ENCODE assay signal across 9 mouse cellular contexts in the genomic region with DNA sequence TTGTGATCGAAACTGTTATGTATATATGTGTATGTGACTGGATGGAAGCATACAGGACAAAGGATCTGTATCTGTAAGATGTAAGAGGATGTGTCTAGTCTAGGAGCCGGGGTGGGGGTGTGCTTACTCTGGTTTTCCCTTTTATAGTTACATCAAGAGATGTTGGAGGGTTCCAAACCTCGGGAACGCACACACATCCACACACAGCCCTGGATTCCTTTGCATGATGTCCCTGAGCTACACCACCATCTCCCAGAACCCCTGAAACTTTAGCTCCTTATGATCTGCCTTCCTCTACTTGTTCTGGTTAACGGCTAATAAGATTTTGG. TPM values are rescaled to one million over a fixed set of nuclear protein-coding genes. Genes with fewer than 3 reads are reported as not detected.
DNase-seq lines count a peak whose midpoint lies in the region; ATAC-seq and TF ChIP-seq lines count a peak whose summit lies in the region.
"Had no signal": no experiment of that assay in that cellular context is flagged by ENCODE, and none has a peak within 500 bp of the region (broad histone marks: within the 10 kb centered on the region; RNA-seq: fewer than 3 reads in every experiment).

No protein-coding gene starts in this region.

- no peak overlapping the region for H3K9ac ChIP-seq in heart, embryonic 14.5 days (ENCODE audit: low read length)
- 0 out of 2 replicates have a peak overlapping the region, but pooled peaks have one; percentile 16 for H3K9ac ChIP-seq in heart, postnatal 0 days (replicated peaks; ENCODE audit: low read depth, low read length)
- no peak overlapping the region; the same call in 1 of the 2 replicates for H3K9ac ChIP-seq in liver, embryonic 14.5 days (replicated peaks)

- no peaks in the 10 kb centered on the region for H3K9me3 ChIP-seq in heart, embryonic 14.5 days (ENCODE audit: control insufficient read depth, low read length)
- no peaks in the 10 kb centered on the region for H3K9me3 ChIP-seq in E14TG2a.4 (ENCODE audit: low read length)
- no peaks in the 10 kb centered on the region for H3K9me3 ChIP-seq in heart, postnatal 0 days (replicated peaks; ENCODE audit: control insufficient read depth, low read length)
- H3K9me3 ChIP-seq in liver, embryonic 14.5 days (ENCODE audit: control insufficient read depth, low read length), result no peaks in the 10 kb centered on the region

- H3K36me3 ChIP-seq in heart, embryonic 14.5 days (ENCODE audit: control insufficient read depth, insufficient read depth, low read length), result peaks cover 30% of the 10 kb centered on the region
- H3K36me3 ChIP-seq in E14TG2a.4 (ENCODE audit: insufficient read depth, low read length), result peaks cover 47% of the 10 kb centered on the region
- peaks cover 39% of the 10 kb centered on the region; the same call in 1 of the 2 replicates for H3K36me3 ChIP-seq in heart, postnatal 0 days (replicated peaks; ENCODE audit: control insufficient read depth, insufficient read depth, low read length)
- H3K36me3 ChIP-seq in liver, embryonic 14.5 days (replicated peaks; ENCODE audit: control insufficient read depth, insufficient read depth, low read depth), result peaks cover 22% of the 10 kb centered on the region

- peak overlapping the region in 1 of 2 experiments; percentile 84; a peak in 3 of 4 replicates for H3K27ac ChIP-seq in heart, embryonic 14.5 days (replicated peaks in 1 of 2; ENCODE audit: control insufficient read depth in 1 of 2, insufficient read depth in 1 of 2, low read depth in 2 of 2, low read length in 2 of 2)
- H3K27ac ChIP-seq in heart, postnatal 0 days (ENCODE audit: low read depth), result peak overlapping the region; percentile 91
- no peak overlapping the region for H3K27ac ChIP-seq in liver, embryonic 14.5 days
- H3K27ac ChIP-seq in cerebellum, adult 2 months (ENCODE audit: insufficient read depth, low read length), result no peak overlapping the region

- no peaks in the 10 kb centered on the region for H3K27me3 ChIP-seq in heart, embryonic 14.5 days (ENCODE audit: control insufficient read depth, insufficient read depth, low read length)
- peaks cover 6% of the 10 kb centered on the region for H3K27me3 ChIP-seq in E14TG2a.4 (ENCODE audit: insufficient read depth, low read length)
- no peaks in the 10 kb centered on the region for H3K27me3 ChIP-seq in heart, postnatal 0 days (ENCODE audit: control insufficient read depth, insufficient read depth, low read length)
- H3K27me3 ChIP-seq in liver, embryonic 14.5 days (ENCODE audit: control insufficient read depth, insufficient read depth, low read length), result no peaks in the 10 kb centered on the region
- no peaks in the 10 kb centered on the region for H3K27me3 ChIP-seq in cerebellum, adult 2 months (ENCODE audit: control insufficient read depth, insufficient read depth, low read length)

- no peak for TF ChIP-seq CTCF in E14TG2a.4 (conservative IDR thresholded peaks at IDR 0.05; ENCODE audit: low read length)
- TF ChIP-seq CTCF in heart, postnatal 0 days (IDR thresholded peaks at IDR 0.05; ENCODE audit: low read depth), result no peak
- TF ChIP-seq CTCF in liver, embryonic 14.5 days (IDR thresholded peaks at IDR 0.05; ENCODE audit: low read depth), result no peak
- no peak for TF ChIP-seq CTCF in cerebellum, adult 2 months (IDR thresholded peaks at IDR 0.05; ENCODE audit: borderline replicate concordance, insufficient read depth, low read depth, low read length)

- no peak for ATAC-seq in heart, embryonic 14.5 days (ENCODE audit: insufficient number of reproducible peaks, insufficient read depth, low FRiP score, low read depth)
- ATAC-seq in heart, postnatal 0 days (ENCODE audit: insufficient read depth, low read depth), result no peak
- no peak for ATAC-seq in liver, embryonic 14.5 days (ENCODE audit: insufficient read depth)

- intact Hi-C loops in heart, postnatal 14 days (cut with DNase I), result loop anchor here (2.0 to 10.0 kb wide), 2 partner anchors 15 to 1545 kb away; no protein-coding TSS in a partner anchor

- no peak for TF ChIP-seq POLR2A in cerebellum, adult 2 months (IDR thresholded peaks at IDR 0.05; ENCODE audit: borderline replicate concordance, insufficient read depth, low read length)

- DNase-seq in heart, postnatal 14 days, result no peak
- no peak for DNase-seq in heart, postnatal 0 days (ENCODE audit: low spot score)
- no peak for DNase-seq in liver, embryonic 14.5 days (ENCODE audit: low read depth in 3 of 3, low spot score in 3 of 3)
- DNase-seq in cerebellum, adult 2 months, result no peak
- DNase-seq in layer of hippocampus, adult 9-11 months, result no peak
- DNase-seq in thymus, postnatal 4 days, result no peak
- DNase-seq: thymus, adult 2 months had no signal

- H3K4me3 ChIP-seq in heart, embryonic 14.5 days (ENCODE audit: control insufficient read depth in 1 of 2, insufficient read depth in 1 of 2, low read depth in 1 of 2, low read length in 2 of 2), result peak overlapping the region in 1 of 2 experiments; percentile 39; a peak in 2 of 4 replicates
- H3K4me3 ChIP-seq in E14TG2a.4 (replicated peaks; ENCODE audit: low read length), result peak overlapping the region; percentile 86
- H3K4me3 ChIP-seq in heart, postnatal 0 days (ENCODE audit: low read depth, low read length), result peak overlapping the region; percentile 57
- peak overlapping the region in 1 of 2 experiments; percentile 57; a peak in 2 of 4 replicates for H3K4me3 ChIP-seq in liver, embryonic 14.5 days (ENCODE audit: insufficient read depth in 1 of 2, low read depth in 2 of 2, low read length in 2 of 2)
- no peak overlapping the region for H3K4me3 ChIP-seq in cerebellum, adult 2 months (replicated peaks; ENCODE audit: insufficient read depth, low read depth, low read length)

- 91% methylated on average over 5 of the region's 5 CpGs for WGBS in heart, embryonic 14.5 days
- WGBS in heart, postnatal 0 days, result 70% methylated on average over 5 of the region's 5 CpGs
- WGBS in liver, embryonic 14.5 days (ENCODE audit: insufficient replicate concordance), result 62% methylated on average over 5 of the region's 5 CpGs
- 55% methylated on average over 5 of the region's 5 CpGs for WGBS in cerebellum, adult 2 months

- H3K4me2 ChIP-seq in heart, embryonic 14.5 days (ENCODE audit: low read length), result peak overlapping the region; percentile 80
- peak overlapping the region; percentile 82 for H3K4me2 ChIP-seq in heart, postnatal 0 days (ENCODE audit: low read depth, low read length)
- peak overlapping the region; percentile 84 for H3K4me2 ChIP-seq in liver, embryonic 14.5 days (ENCODE audit: low read depth)

- peaks cover 42 to 59% of the 10 kb centered on the region in 2 experiments for H3K4me1 ChIP-seq in heart, embryonic 14.5 days (ENCODE audit: control insufficient read depth in 2 of 2, insufficient read depth in 2 of 2, low read length in 2 of 2)
- H3K4me1 ChIP-seq in E14TG2a.4 (replicated peaks; ENCODE audit: low read depth, low read length), result peaks cover 46% of the 10 kb centered on the region
- H3K4me1 ChIP-seq in heart, postnatal 0 days (ENCODE audit: control insufficient read depth, insufficient read depth), result peaks cover 65% of the 10 kb centered on the region
- H3K4me1 ChIP-seq in liver, embryonic 14.5 days (replicated peaks; ENCODE audit: control insufficient read depth in 2 of 2, insufficient read depth in 2 of 2, low read length in 1 of 2), result peaks cover 9 to 28% of the 10 kb centered on the region in 2 experiments
- no peaks in the 10 kb centered on the region for H3K4me1 ChIP-seq in cerebellum, adult 2 months (ENCODE audit: control insufficient read depth, insufficient read depth, low read length)

- TF ChIP-seq EP300 in heart, postnatal 0 days (IDR thresholded peaks at IDR 0.05; ENCODE audit: low read depth), result no peak
- no peak for TF ChIP-seq EP300 in liver, embryonic 14.5 days (IDR thresholded peaks at IDR 0.05; ENCODE audit: low read depth)

RNA-seq across cellular contexts. Expression of gene Angptl4, which starts 1.7 kb away (rescaled TPM):
- 13.5 and 16.4 TPM in 2 replicates for polyA plus RNA-seq in heart, embryonic 14.5 days (2014; fragmentation: Nextera tagmentation; extraction: Ambion mirVana)
- total RNA-seq in heart, postnatal 14 days (2021), result 10 to 100 TPM; 20.5 to 31.6 TPM
- total RNA-seq in heart, postnatal 0 days (2014; rRNA removed; ENCODE audit: low replicate concordance), result 35.2 and 79.3 TPM in 2 replicates
- polyA plus RNA-seq in heart, postnatal 0 days (2015; fragmentation: Nextera tagmentation; extraction: Ambion mirVana), result 59.2 and 124 TPM in 2 replicates
- polyA plus RNA-seq in liver, embryonic 14.5 days (2012; rRNA removed), result 6.1 and 6.3 TPM in 2 replicates
- 12.8 and 15.2 TPM in 2 replicates for polyA plus RNA-seq in liver, embryonic 14.5 days (2014; fragmentation: Nextera tagmentation; extraction: Ambion mirVana)
- 1.6 and 1.9 TPM in 2 replicates for polyA plus RNA-seq in cerebellum, adult 2 months (2012; rRNA removed)

RNA-seq across cellular contexts. Expression of gene Rab11b, which starts 19.6 kb away (rescaled TPM):
- polyA plus RNA-seq in heart, embryonic 14.5 days (2014; fragmentation: Nextera tagmentation; extraction: Ambion mirVana), result 300 and 314 TPM in 2 replicates
- total RNA-seq in heart, postnatal 14 days (2021), result 100 to 1,000 TPM; 271 to 275 TPM
- 58.6 and 87.8 TPM in 2 replicates for total RNA-seq in heart, postnatal 0 days (2014; rRNA removed; ENCODE audit: low replicate concordance)
- 382 and 425 TPM in 2 replicates for polyA plus RNA-seq in heart, postnatal 0 days (2015; fragmentation: Nextera tagmentation; extraction: Ambion mirVana)
- 91.1 and 101 TPM in 2 replicates for polyA plus RNA-seq in liver, embryonic 14.5 days (2012; rRNA removed)
- polyA plus RNA-seq in liver, embryonic 14.5 days (2014; fragmentation: Nextera tagmentation; extraction: Ambion mirVana), result 62.6 and 74.3 TPM in 2 replicates
- 494 and 510 TPM in 2 replicates for polyA plus RNA-seq in cerebellum, adult 2 months (2012; rRNA removed)

RNA-seq across cellular contexts. Expression of gene Kank3, which starts 30.4 kb away (rescaled TPM):
- polyA plus RNA-seq in heart, embryonic 14.5 days (2014; fragmentation: Nextera tagmentation; extraction: Ambion mirVana), result 53.8 and 54.2 TPM in 2 replicates
- 100 to 1,000 TPM in 1 of 2 experiments, 10 to 100 TPM in 1; 96.9 to 104 TPM for total RNA-seq in heart, postnatal 14 days (2021)
- total RNA-seq in heart, postnatal 0 days (2014; rRNA removed; ENCODE audit: low replicate concordance), result 33.3 and 68.7 TPM in 2 replicates
- polyA plus RNA-seq in heart, postnatal 0 days (2015; fragmentation: Nextera tagmentation; extraction: Ambion mirVana), result 46.1 and 50.8 TPM in 2 replicates
- 7.1 and 7.6 TPM in 2 replicates for polyA plus RNA-seq in liver, embryonic 14.5 days (2012; rRNA removed)
- polyA plus RNA-seq in liver, embryonic 14.5 days (2014; fragmentation: Nextera tagmentation; extraction: Ambion mirVana), result 7.3 and 7.7 TPM in 2 replicates
- 52.1 and 59.5 TPM in 2 replicates for polyA plus RNA-seq in cerebellum, adult 2 months (2012; rRNA removed)

RNA-seq across cellular contexts. Expression of gene Rps28, which starts 44.4 kb away (rescaled TPM):
- polyA plus RNA-seq in heart, embryonic 14.5 days (2014; fragmentation: Nextera tagmentation; extraction: Ambion mirVana), result 653 and 768 TPM in 2 replicates
- total RNA-seq in heart, postnatal 14 days (2021), result 100 to 1,000 TPM; 736 to 815 TPM
- total RNA-seq in heart, postnatal 0 days (2014; rRNA removed; ENCODE audit: low replicate concordance), result 127 and 305 TPM in 2 replicates
- polyA plus RNA-seq in heart, postnatal 0 days (2015; fragmentation: Nextera tagmentation; extraction: Ambion mirVana), result 622 and 631 TPM in 2 replicates
- polyA plus RNA-seq in liver, embryonic 14.5 days (2012; rRNA removed), result 593 and 901 TPM in 2 replicates
- 693 and 702 TPM in 2 replicates for polyA plus RNA-seq in liver, embryonic 14.5 days (2014; fragmentation: Nextera tagmentation; extraction: Ambion mirVana)
- 471 and 493 TPM in 2 replicates for polyA plus RNA-seq in cerebellum, adult 2 months (2012; rRNA removed)

RNA-seq across cellular contexts. Expression of gene Ndufa7, which starts 44.4 kb away (rescaled TPM):
- polyA plus RNA-seq in heart, embryonic 14.5 days (2014; fragmentation: Nextera tagmentation; extraction: Ambion mirVana), result 628 and 707 TPM in 2 replicates
- total RNA-seq in heart, postnatal 14 days (2021), result 100 to 1,000 TPM; 544 to 555 TPM
- 467 and 766 TPM in 2 replicates for total RNA-seq in heart, postnatal 0 days (2014; rRNA removed; ENCODE audit: low replicate concordance)
- polyA plus RNA-seq in heart, postnatal 0 days (2015; fragmentation: Nextera tagmentation; extraction: Ambion mirVana), result 899 and 938 TPM in 2 replicates
- polyA plus RNA-seq in liver, embryonic 14.5 days (2012; rRNA removed), result 146 and 149 TPM in 2 replicates
- polyA plus RNA-seq in liver, embryonic 14.5 days (2014; fragmentation: Nextera tagmentation; extraction: Ambion mirVana), result 271 and 282 TPM in 2 replicates
- 341 and 361 TPM in 2 replicates for polyA plus RNA-seq in cerebellum, adult 2 months (2012; rRNA removed)
